Mouse (Mus musculus) embryonic fibroblast, embryonic 13.5 days (primary cell): ENCODE measurements around the gene Gm17359.

Source experiments
- CTCF ChIP-seq: IDR thresholded peaks from 2 replicates; pipeline ENCODE4 v1.5.1; 2011; ENCODE audit warnings: mild to moderate bottlenecking, control low read depth, low read length, moderate library complexity, borderline replicate concordance; ENCODE audit not compliant: insufficient read depth
- POLR2A ChIP-seq: IDR thresholded peaks from 2 replicates; pipeline ENCODE4 v1.6.1; 2011; ENCODE audit warnings: low read depth, mild to moderate bottlenecking, control low read depth, low read length, moderate library complexity

GRCm38 (mm10) chr3:79433593-79433992 lies 97.1 kb downstream of the Gm17359 start:
- TF ChIP-seq CTCF (no peak; the same call in 1 of the 2 replicates), POLR2A (no peak)
